Mouse (Mus musculus): Measurements from ENCODE around the gene Srrt. TPM values are rescaled to one million over a fixed set of nuclear protein-coding genes. Genes with fewer than 3 reads are reported as not detected.
A peak's percentile ranks its signal among the peaks of the same experiment; 100 is the strongest.

Srrt gene
- total and polyA plus RNA-seq, 3 experiments: 291 to 454 TPM; not detected in 1

GRCm38 (mm10) chr5:137288999-137289470, 18.4 kb downstream of the Srrt start:
- Histone ChIP-seq H3K9me3 (replicated peaks; ENCODE audit: insufficient read depth, low read length) (no peaks in the 10 kb centered on the region), H3K36me3 (ENCODE audit: control insufficient read depth in 1 of 2, insufficient read depth in 2 of 2, low read length in 2 of 2) (peaks cover 0 to 24% of the 10 kb centered on the region in 2 experiments; a peak in 2 of 4 replicates), H3K4me3 (ENCODE audit: control insufficient read depth in 1 of 2, insufficient read depth in 1 of 2, low read depth in 2 of 2, low read length in 2 of 2) (peak overlapping the region; percentile 70 to 89), H3K27ac (ENCODE audit: control insufficient read depth, low read depth, low read length) (peak overlapping the region; percentile 92), H3K9ac (ENCODE audit: control insufficient read depth, low read depth, low read length, poor library complexity, severe bottlenecking) (peak overlapping the region; percentile 86), H3K79me2 (ENCODE audit: control insufficient read depth, insufficient read depth, low read length, poor library complexity) (peaks cover 9% of the 10 kb centered on the region; the same call in 1 of the 2 replicates), H3K4me1 (ENCODE audit: control insufficient read depth in 1 of 2, insufficient read depth in 2 of 2, low read length in 2 of 2) (peaks cover 4 to 31% of the 10 kb centered on the region in 2 experiments), H3K27me3 (ENCODE audit: control insufficient read depth in 1 of 2, insufficient read depth in 2 of 2, low read length in 2 of 2) (no peaks in the 10 kb centered on the region)
- DNase-seq (ENCODE audit: low read depth, low spot score): peak; percentile 79
- no peak for TF ChIP-seq MYC (IDR thresholded peaks at IDR 0.05; ENCODE audit: low read depth, low read length)
- TF ChIP-seq POLR2AphosphoS5 (IDR thresholded peaks at IDR 0.05; ENCODE audit: borderline replicate concordance, low read depth, low read length): no peak
- peak; percentile 4; the same call in 1 of the 2 replicates for TF ChIP-seq MAX (IDR thresholded peaks at IDR 0.05; ENCODE audit: low read length)
- no peak for TF ChIP-seq ZKSCAN1 (IDR thresholded peaks at IDR 0.05; ENCODE audit: low read depth, low read length)
- no peak for TF ChIP-seq ZMIZ1 (IDR thresholded peaks at IDR 0.05; ENCODE audit: low read depth, low read length)
- no peak for TF ChIP-seq MEF2A (IDR thresholded peaks at IDR 0.05; ENCODE audit: extremely low read depth, insufficient replicate concordance, low read depth, low read length, poor library complexity, severe bottlenecking)
- TF ChIP-seq GABPA (IDR thresholded peaks at IDR 0.05; ENCODE audit: low read depth, low read length): no peak
- TF ChIP-seq SIN3A (IDR thresholded peaks at IDR 0.05; ENCODE audit: low read length): no peak
- TF ChIP-seq ZC3H11A (IDR thresholded peaks at IDR 0.05; ENCODE audit: low read depth, low read length): peak; percentile 9; the same call in 1 of the 2 replicates
- TF ChIP-seq POLR2AphosphoS2 (IDR thresholded peaks at IDR 0.05; ENCODE audit: low read length): no peak
- no peak for TF ChIP-seq KAT2A (conservative IDR thresholded peaks at IDR 0.05; ENCODE audit: low read depth, low read length)
- TF ChIP-seq RCOR1 (IDR thresholded peaks at IDR 0.05; ENCODE audit: low read depth, low read length): no peak
- TF ChIP-seq E2F4 (IDR thresholded peaks at IDR 0.05; ENCODE audit: borderline replicate concordance, low read depth, low read length): no peak
- peak; percentile 14; the same call in 1 of the 2 replicates for TF ChIP-seq TCF12 (IDR thresholded peaks at IDR 0.05; ENCODE audit: low read depth, low read length)
- TF ChIP-seq ETS1 (IDR thresholded peaks at IDR 0.05; ENCODE audit: low read depth, low read length): peak; percentile 7; the same call in 1 of the 2 replicates
- TF ChIP-seq ELF1 (IDR thresholded peaks at IDR 0.05; ENCODE audit: low read depth, low read length): no peak
- 0 out of 2 replicates have a peak, but pooled peaks have one; percentile 18 for TF ChIP-seq MXI1 (IDR thresholded peaks at IDR 0.05; ENCODE audit: low read depth, low read length)
- no peak for TF ChIP-seq MAFK (IDR thresholded peaks at IDR 0.05; ENCODE audit: borderline replicate concordance, low read depth, low read length)
- TF ChIP-seq CHD2 (IDR thresholded peaks at IDR 0.05; ENCODE audit: low read length): no peak
- 0 out of 2 replicates have a peak, but pooled peaks have one; percentile 30 for TF ChIP-seq HCFC1 (IDR thresholded peaks at IDR 0.05; ENCODE audit: low read depth, low read length)
- TF ChIP-seq TBP (IDR thresholded peaks at IDR 0.05; ENCODE audit: low read depth, low read length): no peak
- TF ChIP-seq RAD21 (IDR thresholded peaks at IDR 0.05; ENCODE audit: low read depth, low read length): peak; percentile 40
- TF ChIP-seq USF1 (IDR thresholded peaks at IDR 0.05; ENCODE audit: low read depth, low read length): no peak
- TF ChIP-seq NRF1 (IDR thresholded peaks at IDR 0.05; ENCODE audit: insufficient read depth, low read depth, low read length, poor library complexity, severe bottlenecking): no peak
- TF ChIP-seq SMC3 (IDR thresholded peaks at IDR 0.05; ENCODE audit: low read depth, low read length): peak; percentile 33
- TF ChIP-seq USF2 (IDR thresholded peaks at IDR 0.05; ENCODE audit: borderline replicate concordance in 1 of 2, insufficient read depth in 1 of 2, low read depth in 1 of 2, low read length in 2 of 2): no peak
- no peak for TF ChIP-seq TAL1 (IDR thresholded peaks at IDR 0.05; ENCODE audit: low read length)
- no peak for TF ChIP-seq CHD1 (IDR thresholded peaks at IDR 0.05; ENCODE audit: low read depth, low read length)
- no peak for TF ChIP-seq POLR2A (IDR thresholded peaks at IDR 0.05; ENCODE audit: control insufficient read depth in 1 of 2, insufficient read depth in 1 of 2, low read depth in 1 of 2, low read length in 2 of 2, poor library complexity in 1 of 2)
- no peak for TF ChIP-seq JUND (IDR thresholded peaks at IDR 0.05; ENCODE audit: low read depth, low read length)
- no peak for TF ChIP-seq ZNF384 (IDR thresholded peaks at IDR 0.05; ENCODE audit: low read depth, low read length)
- TF ChIP-seq GATA1 (IDR thresholded peaks at IDR 0.05; ENCODE audit: low read depth, low read length): no peak
- TF ChIP-seq UBTF (IDR thresholded peaks at IDR 0.05; ENCODE audit: borderline replicate concordance, insufficient read depth, low read depth, low read length): 0 out of 2 replicates have a peak, but pooled peaks have one; percentile 21
- peak; percentile 19; the same call in 1 of the 2 replicates for TF ChIP-seq NELFE (IDR thresholded peaks at IDR 0.05; ENCODE audit: low read depth, low read length)
- no peak for TF ChIP-seq EP300 (IDR thresholded peaks at IDR 0.05; ENCODE audit: low read depth in 1 of 2, low read length in 2 of 2)
- 0 out of 2 replicates have a peak, but pooled peaks have one; percentile 32 for TF ChIP-seq MYB (IDR thresholded peaks at IDR 0.05; ENCODE audit: low read depth, low read length)
- TF ChIP-seq CTCF (IDR thresholded peaks at IDR 0.05 in 2 of 3, conservative IDR thresholded peaks at IDR 0.05 in 1 of 3; ENCODE audit: control insufficient read depth in 1 of 3, insufficient read depth in 1 of 3, low read depth in 2 of 3, low read length in 3 of 3, poor library complexity in 1 of 3, severe bottlenecking in 1 of 3): peak; percentile 36 to 47 (median 47); a peak in 5 of 6 replicates

All from MEL (cell line).